Mouse (Mus musculus) liver, embryonic 12.5 days (tissue): ENCODE results near the gene Fam131b. TPM values are rescaled to one million over a fixed set of nuclear protein-coding genes. Genes with fewer than 3 reads are reported as not detected.
A peak's percentile ranks its signal among the peaks of the same experiment; 100 is the strongest.

Experiments
- ATAC-seq: fragments of 200-750 bp; cut with Nextera tagmentation; 2 replicates; pipeline ENCODE4 v1.8.0; 2017; ENCODE audit warnings: moderate number of reproducible peaks, mild to moderate bottlenecking, moderate library complexity
- H3K27ac ChIP-seq: fragments of 300-500 bp; sonication (generic); 2 replicates; pipeline ENCODE4 v1.5.1; 2016; ENCODE audit warnings: mild to moderate bottlenecking
- H3K27me3 ChIP-seq: fragments of 300-500 bp; sonication (generic); replicated peaks from 2 replicates; pipeline ENCODE4 v1.6.1; 2016; ENCODE audit warnings: mild to moderate bottlenecking, moderate library complexity
- H3K36me3 ChIP-seq: fragments of 300-500 bp; sonication (generic); 2 replicates; pipeline ENCODE4 v1.6.1; 2016; ENCODE audit warnings: mild to moderate bottlenecking, moderate library complexity
- H3K4me1 ChIP-seq: fragments of 300-500 bp; sonication (generic); 2 replicates; pipeline ENCODE4 v1.6.1; 2016
- H3K4me2 ChIP-seq: fragments of 300-500 bp; sonication (generic); 2 replicates; pipeline ENCODE4 v1.6.1; 2016; ENCODE audit warnings: mild to moderate bottlenecking, moderate library complexity
- H3K4me3 ChIP-seq: fragments of 300-500 bp; sonication (generic); 2 replicates; pipeline ENCODE4 v1.5.1; 2016; ENCODE audit warnings: mild to moderate bottlenecking, moderate library complexity
- H3K9ac ChIP-seq: fragments of 300-500 bp; sonication (generic); 2 replicates; pipeline ENCODE4 v1.6.1; 2016; ENCODE audit warnings: mild to moderate bottlenecking, moderate library complexity
- H3K9me3 ChIP-seq: fragments of 300-500 bp; sonication (generic); replicated peaks from 2 replicates; pipeline ENCODE4 v1.6.1; 2016; ENCODE audit warnings: mild to moderate bottlenecking, moderate library complexity
- WGBS: fragments of 180-500 bp; shearing (Covaris S2); methylation state at CpG from one replicate; pipeline ENCODE4 v1.1.7; 2016; ENCODE audit not compliant: insufficient replicate concordance; 5-methylcytosine and 5-hydroxymethylcytosine counted together
- polyA plus RNA-seq: library from polyadenylated mRNA; unstranded; fragments of >200 nt; fragmentation: Nextera tagmentation; extraction: Ambion mirVana; gene quantifications from 2 replicates; pipeline ENCODE4 v1.2.1, GENCODE M21; 2016

Fam131b gene
- polyA plus RNA-seq, 1 experiment from 2014 or later = not detected

GRCm38 (mm10) chr6:42310427-42311053, 13.9 kb downstream of the Fam131b start:
- Histone ChIP-seq H3K27me3 (no peaks in the 10 kb centered on the region), H3K4me1 (no peaks in the 10 kb centered on the region), H3K4me2 (no peak overlapping the region), H3K9me3 (no peaks in the 10 kb centered on the region), H3K27ac (no peak overlapping the region), H3K36me3 (no peaks in the 10 kb centered on the region), H3K4me3 (no peak overlapping the region), H3K9ac (no peak overlapping the region)
- ATAC-seq = no peak
- 46% methylated on average over 2 of the region's 2 CpGs for WGBS

GRCm38 (mm10) chr6:42309816-42310378, 14.5 kb downstream of the Fam131b start:
- Histone ChIP-seq H3K27ac (no peak overlapping the region), H3K4me1 (no peaks in the 10 kb centered on the region), H3K36me3 (no peaks in the 10 kb centered on the region), H3K9me3 (no peaks in the 10 kb centered on the region), H3K27me3 (no peaks in the 10 kb centered on the region), H3K4me3 (no peak overlapping the region), H3K4me2 (no peak overlapping the region), H3K9ac (no peak overlapping the region)
- no peak for ATAC-seq
- 42% methylated on average over 8 of the region's 8 CpGs for WGBS

DNA sequence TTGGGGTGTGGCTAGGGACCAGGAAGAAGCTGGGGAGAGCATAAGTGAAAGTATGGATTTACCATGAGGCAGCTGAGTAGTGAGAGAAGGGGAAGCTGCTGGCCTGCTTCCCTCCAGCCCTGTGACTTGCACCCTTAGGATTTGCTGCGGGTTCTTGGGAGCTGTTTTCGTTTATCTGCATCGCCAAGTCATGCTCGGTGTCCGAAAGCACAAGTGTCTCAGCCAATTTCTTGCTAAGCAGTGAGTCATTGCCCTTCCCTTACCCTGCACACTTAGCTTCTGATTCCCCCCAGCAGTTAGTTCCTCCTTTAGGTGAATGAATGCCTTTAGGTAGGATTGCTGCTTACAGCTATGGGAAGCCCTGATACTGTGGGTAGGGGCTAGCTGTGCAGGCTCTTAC, 25.1 kb downstream of the Fam131b start:
- Histone ChIP-seq H3K27ac (no peak overlapping the region), H3K4me2 (no peak overlapping the region), H3K36me3 (no peaks in the 10 kb centered on the region), H3K9ac (no peak overlapping the region), H3K27me3 (no peaks in the 10 kb centered on the region), H3K4me3 (no peak overlapping the region), H3K4me1 (no peaks in the 10 kb centered on the region), H3K9me3 (no peaks in the 10 kb centered on the region)
- ATAC-seq = no peak
- WGBS = 37% methylated on average over 5 of the region's 5 CpGs

GRCm38 (mm10) chr6:42295549-42296094, 28.8 kb downstream of the Fam131b start:
- WGBS = 59% methylated on average over 3 of the region's 3 CpGs

DNA sequence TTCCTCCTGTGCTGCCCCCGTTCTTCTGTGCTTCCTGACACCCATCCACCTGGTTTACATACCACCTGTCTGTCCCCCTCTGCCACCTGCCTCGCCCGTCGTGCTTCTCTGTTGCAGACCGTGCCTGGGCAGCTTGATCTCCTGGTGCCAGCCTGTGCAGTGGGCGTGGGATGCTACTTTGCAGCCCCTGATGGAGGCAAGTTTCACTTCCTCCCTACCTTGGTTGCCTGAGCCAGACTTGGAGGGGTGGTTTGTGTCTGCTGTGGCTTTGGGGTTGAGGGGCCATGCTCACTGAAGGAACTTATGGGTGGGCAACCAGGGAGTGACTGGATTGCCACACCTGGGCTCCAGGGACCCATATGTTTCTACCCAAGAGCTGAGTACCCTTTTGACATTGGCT, 31.1 kb downstream of the Fam131b start:
- H3K4me1 ChIP-seq = no peaks in the 10 kb centered on the region
- ATAC-seq = no peak
- H3K9me3 ChIP-seq = no peaks in the 10 kb centered on the region
- no peak overlapping the region for H3K4me2 ChIP-seq
- H3K36me3 ChIP-seq = no peaks in the 10 kb centered on the region
- no peaks in the 10 kb centered on the region for H3K27me3 ChIP-seq
- WGBS = 68% methylated on average over 6 of the region's 6 CpGs
- H3K9ac ChIP-seq = no peak overlapping the region
- H3K4me3 ChIP-seq = no peak overlapping the region
- H3K27ac ChIP-seq = no peak overlapping the region

More at GRCm38 (mm10) chr6:42295549-42296094, 28.8 kb downstream of the Fam131b start:
- no peak for ATAC-seq
- Histone ChIP-seq H3K9ac (no peak overlapping the region), H3K4me2 (no peak overlapping the region), H3K4me1 (no peaks in the 10 kb centered on the region), H3K27ac (no peak overlapping the region), H3K4me3 (no peak overlapping the region), H3K36me3 (no peaks in the 10 kb centered on the region), H3K9me3 (no peaks in the 10 kb centered on the region), H3K27me3 (no peaks in the 10 kb centered on the region)

- Histone ChIP-seq H3K4me3 (no peak overlapping the region), H3K27me3 (no peaks in the 10 kb centered on the region), H3K4me2 (no peak overlapping the region), H3K36me3 (peaks cover 31% of the 10 kb centered on the region), H3K9ac (no peak overlapping the region), H3K27ac (no peak overlapping the region), H3K4me1 (no peaks in the 10 kb centered on the region), H3K9me3 (no peaks in the 10 kb centered on the region)
- no peak for ATAC-seq
These were observed 36.9 kb downstream of the Fam131b start for GRCm38 (mm10) chr6:42287562-42287961.

GRCm38 (mm10) chr6:42286448-42286847, 38.0 kb downstream of the Fam131b start, which contains the start of gene Clcn1:
Gene Clcn1, plus strand, starts transcription at chr6:42286685.
- H3K27me3 ChIP-seq = no peaks in the 10 kb centered on the region
- no peak for ATAC-seq
- H3K4me1 ChIP-seq = no peaks in the 10 kb centered on the region
- no peak within 1 kb of the TSS for H3K4me2 ChIP-seq
- no peak within 1 kb of the TSS for H3K9ac ChIP-seq
- no peak within 1 kb of the TSS for H3K4me3 ChIP-seq
- peaks cover 43% of the 10 kb centered on the region for H3K36me3 ChIP-seq
- H3K27ac ChIP-seq = no peak within 1 kb of the TSS
- 66% methylated on average over 4 of the region's 5 CpGs for WGBS
- no peaks in the 10 kb centered on the region for H3K9me3 ChIP-seq

DNA sequence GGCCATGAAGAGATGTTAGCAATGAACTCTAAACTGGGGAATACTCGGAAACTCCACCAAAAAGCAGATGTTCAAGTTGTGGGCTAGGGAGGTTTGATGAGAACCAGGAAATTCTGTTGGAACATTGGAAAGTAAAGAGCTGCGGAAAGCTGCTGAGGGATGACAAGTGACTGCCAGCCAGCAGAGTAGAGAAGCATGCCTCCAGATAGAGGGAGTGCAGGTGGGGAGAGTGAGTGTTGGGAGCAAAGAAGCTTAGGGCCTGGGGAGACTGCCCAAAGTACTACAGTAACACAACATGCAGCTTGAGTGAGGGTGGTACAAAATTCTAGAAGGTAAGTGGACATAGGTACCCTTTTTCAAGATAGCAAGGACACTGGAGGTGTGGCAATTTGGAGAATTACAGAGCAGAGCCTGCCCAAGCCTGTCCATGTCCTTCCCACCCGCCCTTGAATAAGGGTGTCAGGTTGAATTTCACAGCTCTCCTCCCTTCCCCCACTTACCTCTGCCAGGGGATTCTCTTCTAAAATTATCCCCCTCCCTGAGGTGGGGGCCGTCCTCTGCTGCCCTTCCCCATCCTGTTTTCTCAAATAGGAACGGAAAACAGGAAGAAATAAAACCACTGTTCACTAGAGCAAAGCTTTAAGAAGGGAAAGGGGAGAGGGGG, 41.4 kb downstream of the Fam131b start:
- no peak overlapping the region for H3K4me2 ChIP-seq
- H3K36me3 ChIP-seq = peaks cover 75% of the 10 kb centered on the region
- WGBS = 60% methylated on average over 5 of the region's 5 CpGs
- no peaks in the 10 kb centered on the region for H3K4me1 ChIP-seq
- no peaks in the 10 kb centered on the region for H3K9me3 ChIP-seq
- H3K27me3 ChIP-seq = no peaks in the 10 kb centered on the region
- no peak overlapping the region for H3K4me3 ChIP-seq
- 0 out of 2 replicates have a peak, but pooled peaks have one; percentile 30 for ATAC-seq
- no peak overlapping the region; the same call in 1 of the 2 replicates for H3K9ac ChIP-seq
- H3K27ac ChIP-seq = no peak overlapping the region

- H3K4me3 ChIP-seq = no peak overlapping the region
- WGBS = 76% methylated on average over 2 of the region's 2 CpGs
- H3K27ac ChIP-seq = no peak overlapping the region
- no peak for ATAC-seq
- H3K36me3 ChIP-seq = peaks cover 94% of the 10 kb centered on the region
- H3K4me2 ChIP-seq = no peak overlapping the region
- no peaks in the 10 kb centered on the region for H3K9me3 ChIP-seq
- H3K4me1 ChIP-seq = no peaks in the 10 kb centered on the region
- H3K27me3 ChIP-seq = no peaks in the 10 kb centered on the region
- no peak overlapping the region for H3K9ac ChIP-seq
These were observed 48.3 kb downstream of the Fam131b start for GRCm38 (mm10) chr6:42276151-42276550.

GRCm38 (mm10) chr6:42270817-42271216, 53.6 kb downstream of the Fam131b start:
- Histone ChIP-seq H3K4me1 (peaks cover 27% of the 10 kb centered on the region), H3K27me3 (no peaks in the 10 kb centered on the region), H3K9ac (no peak overlapping the region), H3K9me3 (no peaks in the 10 kb centered on the region), H3K4me3 (no peak overlapping the region), H3K4me2 (no peak overlapping the region), H3K36me3 (peaks cover 83% of the 10 kb centered on the region), H3K27ac (no peak overlapping the region)
- no peak for ATAC-seq

DNA sequence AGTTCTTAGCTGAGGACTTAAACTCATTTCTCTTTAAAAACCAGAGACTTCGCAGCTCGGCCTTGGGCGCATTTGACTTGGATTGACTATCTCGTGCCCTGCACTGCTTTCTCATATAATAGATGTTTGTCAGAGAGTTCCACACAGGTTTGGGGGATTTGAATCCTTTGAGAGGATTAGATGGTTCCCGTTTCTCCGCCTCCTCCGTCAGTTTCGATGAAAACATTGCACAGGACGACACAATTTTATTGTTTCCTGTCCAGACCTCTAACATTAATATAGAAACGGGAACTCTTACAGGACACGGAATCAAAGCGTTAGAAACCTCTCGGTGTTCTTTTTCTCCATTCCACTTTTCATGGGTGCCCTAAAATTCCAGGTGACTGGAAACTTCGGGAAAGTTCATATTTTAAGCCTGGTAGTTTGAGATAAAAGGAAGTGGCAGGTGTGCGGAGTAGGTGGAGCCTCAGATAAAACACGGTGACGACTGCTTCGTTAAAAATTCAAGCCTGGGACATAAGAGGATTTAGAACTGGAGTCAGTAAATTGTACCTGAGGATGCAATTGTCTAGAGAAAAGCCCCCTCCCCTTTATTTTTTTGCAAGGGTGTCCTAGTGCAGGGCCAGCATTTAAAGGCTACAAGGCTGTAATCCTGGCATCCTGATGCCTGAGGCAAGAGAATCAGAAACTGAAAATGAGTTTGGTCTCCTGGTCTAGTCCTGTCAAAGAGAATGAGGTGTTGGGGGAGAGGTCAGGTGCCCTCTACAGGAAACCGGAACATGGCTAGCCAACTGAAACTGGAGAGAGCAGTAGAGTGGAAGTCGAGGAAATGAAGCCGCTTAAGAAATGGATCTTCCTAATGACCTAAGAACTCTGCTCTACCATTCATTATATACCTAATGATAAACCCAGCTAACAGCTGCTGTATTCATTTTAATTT, 58.8 kb downstream of the Fam131b start:
- Histone ChIP-seq H3K36me3 (peaks cover 36% of the 10 kb centered on the region), H3K27me3 (peaks cover 13% of the 10 kb centered on the region; the same call in 1 of the 2 replicates), H3K27ac (peak overlapping the region; percentile 90), H3K4me3 (peak overlapping the region; percentile 82), H3K9me3 (no peaks in the 10 kb centered on the region), H3K4me1 (peaks cover 37% of the 10 kb centered on the region), H3K4me2 (peak overlapping the region; percentile 89), H3K9ac (peak overlapping the region; percentile 93)
- 0% methylated on average over 21 of the region's 21 CpGs for WGBS
- no peak for ATAC-seq
